Mouse (Mus musculus) adrenal gland, postnatal 4 days (tissue): ENCODE measurements around the gene Atp5g2. TPM values are rescaled to one million over a fixed set of nuclear protein-coding genes. Genes with fewer than 3 reads are reported as not detected.

Source experiments
- microRNA-seq: library from miRNA; unstranded; fragments of <30 nt; microRNA quantifications from one replicate; pipeline ENCODE4 v1.2.0, GENCODE M21; 2021
- total RNA-seq, 2 experiments: library from RNA; stranded (reverse); gene quantifications; 2 replicates each; pipeline ENCODE4 v1.2.3; 2021

The Atp5g2 gene
- total RNA-seq, 2 experiments from 2014 or later: 18.1 to 18.2 TPM

Small RNA genes lying within 50 kb of the gene (microRNA-seq; reads per million reads assigned to microRNA genes)
- not detected for gene Mir688

Other genes starting within 250 kb of the Atp5g2 start
- 1 to 10 TPM; 2.8 to 3.1 TPM for gene Amhr2, start 227.0 kb downstream of the Atp5g2 start, total RNA-seq
- 10 to 100 TPM; 63.2 to 81.5 TPM for gene Prr13, start 213.3 kb downstream of the Atp5g2 start, total RNA-seq
- 100 to 1,000 TPM; 925 to 956 TPM for gene Pcbp2, start 201.8 kb downstream of the Atp5g2 start, total RNA-seq
- 1 to 10 TPM in 1 of 2 experiments, not detected in 1; 4.3 TPM for gene Gm10337, start 168.6 kb downstream of the Atp5g2 start, total RNA-seq
- gene Map3k12, start 155.3 kb downstream of the Atp5g2 start, total RNA-seq: 10 to 100 TPM; 13.2 to 13.4 TPM
- 10 to 100 TPM; 52.8 to 53.2 TPM for gene Tarbp2, start 154.2 kb downstream of the Atp5g2 start, total RNA-seq
- gene Npff, start 147.4 kb downstream of the Atp5g2 start, total RNA-seq: 1 to 10 TPM; 5.9 to 8.6 TPM
- gene Gm28047, start 47.3 kb downstream of the Atp5g2 start, total RNA-seq: 1 to 10 TPM in 1 of 2 experiments, not detected in 1; 1.5 TPM
- 10 to 100 TPM; 81.4 to 87.1 TPM for gene Atf7, start 46.9 kb downstream of the Atp5g2 start, total RNA-seq
- gene Calcoco1, start 49.8 kb upstream of the Atp5g2 start, total RNA-seq: 100 to 1,000 TPM; 118 to 120 TPM
- gene Hoxc13, start 248.8 kb upstream of the Atp5g2 start, total RNA-seq: not detected